Mouse (Mus musculus) left cerebral cortex, postnatal 25 days (tissue): Measurements from ENCODE around the gene Tecpr1. TPM values are rescaled to one million over a fixed set of nuclear protein-coding genes. Genes with fewer than 3 reads are reported as not detected.

Experiments
- total RNA-seq, 2 experiments: library from RNA; stranded (reverse); gene quantifications; 2 replicates each; pipeline ENCODE4 v1.2.3; 2021

Tecpr1 gene
- total RNA-seq, 2 experiments from 2014 or later: 86.6 to 87.7 TPM

Other genes with a start within 250 kb of the Tecpr1 start
- 10 to 100 TPM; 38.7 to 42.6 TPM for gene Ccz1, start 208.7 kb downstream of the Tecpr1 start, total RNA-seq
- 1 to 10 TPM; 2.6 to 3.2 TPM for gene Ocm, start 196.9 kb downstream of the Tecpr1 start, total RNA-seq
- gene Lmtk2, start 123.2 kb downstream of the Tecpr1 start, total RNA-seq: 100 to 1,000 TPM; 163 to 171 TPM
- gene Bhlha15, start 33.3 kb downstream of the Tecpr1 start, total RNA-seq: under 1 TPM; 0.25 to 0.30 TPM
- 10 to 100 TPM; 64.0 to 65.8 TPM for gene Bri3, start 20.8 kb upstream of the Tecpr1 start, total RNA-seq
- under 1 TPM; 0.53 to 0.92 TPM for gene Baiap2l1, start 134.5 kb upstream of the Tecpr1 start, total RNA-seq